Mouse (Mus musculus) C2C12 (cell line): ENCODE data around the gene Coq4.

ENCODE experiments used
- CTCF ChIP-seq: IDR thresholded peaks from one replicate; pipeline ENCODE4 v1.5.1; 2011; ENCODE audit not compliant: control insufficient read depth, insufficient read depth, insufficient read length
- MAX ChIP-seq: IDR thresholded peaks from one replicate; pipeline ENCODE4 v1.6.1; 2011; ENCODE audit warnings: mild to moderate bottlenecking, control low read depth
- USF1 ChIP-seq: IDR thresholded peaks from one replicate; pipeline ENCODE4 v1.6.1; 2011; ENCODE audit warnings: low read depth, mild to moderate bottlenecking, control low read depth, moderate library complexity

GRCm38 (mm10) chr2:29784290-29784689, 3.0 kb upstream of the Coq4 start:
- TF ChIP-seq CTCF (no peak), USF1 (no peak), MAX (no peak)
